Mouse (Mus musculus): ENCODE results near the gene Atl2. TPM values are rescaled to one million over a fixed set of nuclear protein-coding genes. Genes with fewer than 3 reads are reported as not detected.
A peak's percentile ranks its signal among the peaks of the same experiment; 100 is the strongest.

Atl2 gene
- total RNA-seq, 2 experiments from 2014 or later, result 49.9 to 56.0 TPM

DNA sequence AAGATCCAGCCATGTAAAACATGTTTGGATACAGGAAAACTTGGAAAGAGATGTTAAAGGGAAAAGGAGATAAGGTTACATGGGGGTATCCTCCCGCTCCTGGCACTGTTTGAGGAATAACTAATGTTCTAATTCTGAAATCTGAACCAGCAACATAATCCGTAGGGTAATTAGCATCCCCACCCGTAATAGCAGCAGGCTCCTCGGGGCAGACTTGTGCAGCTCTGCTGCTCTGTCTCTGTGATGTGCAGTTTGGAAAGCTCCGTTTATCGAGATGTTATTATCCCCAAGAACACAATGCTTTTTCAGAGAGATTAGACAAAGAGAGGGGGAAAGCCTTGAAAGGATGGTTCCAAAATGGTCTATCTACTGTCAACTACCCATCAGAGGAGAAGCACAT, 5.3 kb upstream of the Atl2 start:
- DNase-seq (ENCODE audit: low spot score in 2 of 2), result no peak

DNA sequence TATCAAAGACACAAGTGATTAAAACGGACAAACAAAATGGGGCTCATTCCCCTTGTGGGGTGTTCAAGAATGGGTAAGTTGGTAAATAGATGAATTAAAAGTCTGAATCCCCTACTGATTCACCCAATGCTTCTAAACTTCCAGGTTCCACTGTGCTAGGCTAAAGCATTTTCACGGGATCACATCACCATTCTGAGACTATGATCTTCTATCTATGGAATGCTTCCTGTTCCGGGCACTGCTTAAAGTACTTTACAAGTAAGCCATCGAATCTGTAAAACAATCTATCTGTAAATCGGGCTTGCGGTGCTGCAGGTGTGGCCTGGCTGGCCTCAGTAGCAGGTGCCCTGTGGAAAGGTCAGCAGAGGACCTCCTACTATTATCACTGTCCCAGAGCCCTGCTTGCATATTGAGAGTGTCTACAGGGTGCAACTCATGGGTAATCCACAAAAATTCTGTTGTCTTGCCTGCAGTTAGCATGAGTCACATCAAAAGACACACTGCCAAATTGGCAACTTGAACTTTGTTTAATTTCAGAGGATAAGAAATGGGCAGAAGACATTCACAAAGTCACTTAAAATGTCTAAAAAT, 2.3 kb upstream of the Atl2 start:
- no peak for DNase-seq (ENCODE audit: low spot score in 2 of 2)

DNA sequence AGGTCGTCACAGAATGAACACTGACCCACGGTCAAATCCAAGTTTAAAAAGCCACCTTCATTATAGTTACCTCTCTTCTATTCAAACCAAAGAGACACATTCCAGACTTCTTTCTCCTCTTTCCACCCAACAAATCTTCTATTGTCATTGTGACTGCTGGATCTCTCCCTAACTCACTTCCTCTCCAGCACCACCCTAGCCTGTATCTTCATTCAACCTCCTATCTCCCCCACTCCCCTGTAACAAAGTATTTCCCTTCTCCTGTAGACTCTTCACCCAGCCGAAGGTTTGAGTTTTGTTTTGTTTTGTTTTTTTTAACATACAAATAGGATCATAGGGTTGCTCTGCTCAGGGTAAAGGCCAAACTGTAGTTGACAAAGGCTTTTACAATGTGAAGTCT, 1.7 kb upstream of the Atl2 start:
- DNase-seq (ENCODE audit: low spot score in 2 of 2), result no peak

DNA sequence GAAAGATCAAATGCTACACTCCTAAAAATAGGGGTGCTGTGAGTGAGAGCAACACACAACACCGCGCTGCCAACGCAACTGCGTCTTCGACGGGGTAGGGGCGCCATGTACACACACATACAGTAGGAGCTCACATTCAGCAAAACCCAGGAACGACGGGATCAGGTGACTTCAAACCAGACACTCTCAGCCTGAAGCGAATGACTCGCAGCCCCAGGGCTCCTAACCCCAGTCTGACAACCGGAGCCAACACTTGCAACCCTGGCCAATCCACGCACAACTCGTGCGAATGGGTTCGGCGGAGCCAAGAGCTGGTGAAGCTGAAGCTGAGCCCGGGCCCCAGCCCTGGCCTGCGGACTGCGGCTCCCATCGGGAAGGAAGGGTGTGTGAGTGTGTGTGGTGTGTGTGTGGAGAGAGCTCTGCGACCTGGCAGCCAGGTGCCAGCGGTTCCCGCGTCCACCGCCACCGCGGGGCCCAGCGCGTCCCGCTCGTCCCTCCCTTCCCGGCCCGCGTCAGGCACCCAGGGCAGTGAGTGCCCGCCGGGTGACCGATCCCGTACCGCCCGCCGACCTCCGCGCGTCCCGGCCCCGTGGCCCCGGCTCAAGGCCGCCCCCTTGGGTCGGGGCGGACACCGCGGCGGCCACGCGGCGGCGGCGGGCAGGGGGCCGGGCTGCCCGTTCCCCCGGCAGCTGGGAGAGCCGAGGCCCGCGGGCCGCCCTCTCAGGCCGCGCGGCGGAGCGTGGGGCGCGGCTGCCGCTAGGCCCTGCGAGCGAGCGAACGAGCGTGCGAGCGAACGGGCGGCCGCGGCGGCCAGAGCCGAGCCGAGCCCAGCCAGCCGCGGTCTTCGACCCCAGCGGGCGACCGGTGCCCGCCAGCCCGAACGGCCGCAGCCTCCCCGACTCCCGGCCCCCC, 696 bp downstream of the Atl2 start:
- DNase-seq (ENCODE audit: low spot score in 2 of 2), result peak; percentile 30 to 76

DNA sequence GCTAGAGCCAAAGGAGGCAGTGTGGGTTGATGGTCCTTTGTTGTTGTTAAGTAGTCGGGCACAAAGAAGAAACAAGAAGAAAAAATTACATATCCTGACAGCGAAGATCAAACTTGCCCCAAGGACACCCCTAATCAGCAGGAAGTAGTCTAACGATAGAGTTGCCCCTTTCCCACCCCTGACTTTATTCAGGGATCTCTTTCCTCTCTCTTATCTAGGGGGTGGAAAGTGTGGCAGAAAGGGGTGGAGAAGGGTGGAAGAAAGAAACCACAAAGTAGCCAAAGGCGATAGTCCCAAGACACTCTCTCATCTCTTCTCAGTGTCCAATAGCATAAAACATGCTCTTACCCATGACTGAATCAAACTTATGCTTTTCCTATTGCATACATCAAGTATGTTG, 1.9 kb downstream of the Atl2 start:
- no peak for DNase-seq (ENCODE audit: low spot score in 2 of 2)

DNA sequence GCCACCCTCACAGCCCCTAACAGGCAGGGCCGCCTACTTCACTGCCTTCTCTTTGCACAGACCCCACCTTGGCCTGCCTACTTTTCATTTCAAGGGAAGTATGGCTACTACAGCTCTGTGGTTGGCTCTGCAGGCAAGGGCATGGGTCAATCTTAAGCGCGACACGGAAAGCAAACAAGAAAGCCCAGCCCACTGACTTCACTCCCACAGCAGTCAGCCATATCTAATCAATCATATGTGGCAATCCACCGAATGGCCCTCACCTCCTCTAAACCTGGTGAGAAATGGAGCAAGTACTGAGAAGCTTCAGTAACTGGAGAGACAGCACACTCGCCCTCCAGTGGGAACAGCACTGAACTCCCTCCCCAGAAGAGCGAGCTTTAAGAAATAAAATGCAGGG, 4.0 kb downstream of the Atl2 start:
- no peak for DNase-seq (ENCODE audit: low spot score in 2 of 2)

DNA sequence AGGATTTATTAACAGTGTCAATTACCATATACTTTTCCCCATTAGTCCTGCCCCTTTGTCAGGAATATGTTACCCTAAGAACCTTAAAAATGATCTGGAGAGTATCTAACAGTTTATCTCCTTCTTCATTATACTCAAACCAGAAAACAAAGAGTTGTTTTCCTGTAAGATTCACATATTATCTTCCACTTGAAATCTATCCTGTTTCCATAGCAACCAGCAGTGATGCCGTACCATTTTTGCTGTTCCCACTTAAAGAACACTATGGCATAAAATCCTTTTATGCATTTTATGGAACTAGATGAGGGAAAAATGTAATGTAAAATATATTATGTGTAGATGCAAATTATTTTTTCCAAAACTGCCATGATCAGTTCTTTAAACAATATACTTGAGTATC, 8.0 kb downstream of the Atl2 start:
- DNase-seq (ENCODE audit: low spot score in 2 of 2), result no peak

DNA sequence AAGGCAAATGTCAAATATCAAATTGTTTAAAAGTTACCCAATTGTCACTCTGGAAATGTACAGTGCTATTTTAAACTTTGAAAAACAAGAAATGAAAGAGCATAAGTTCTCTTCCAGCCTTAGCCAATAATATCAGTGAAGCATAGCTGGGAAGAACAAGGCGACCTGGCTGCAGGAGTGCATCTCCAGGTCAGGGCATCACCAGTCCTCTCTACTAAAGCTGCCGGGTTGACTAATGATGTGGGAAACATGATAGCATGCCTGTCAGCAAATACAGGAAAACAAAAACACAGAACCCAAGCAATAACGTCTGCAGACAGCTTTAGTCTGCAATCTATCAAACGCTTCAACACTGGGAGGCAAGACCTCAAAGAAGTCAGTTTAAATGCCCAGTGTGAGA, 12.7 kb downstream of the Atl2 start:
- DNase-seq (ENCODE audit: low spot score in 2 of 2), result no peak

DNA sequence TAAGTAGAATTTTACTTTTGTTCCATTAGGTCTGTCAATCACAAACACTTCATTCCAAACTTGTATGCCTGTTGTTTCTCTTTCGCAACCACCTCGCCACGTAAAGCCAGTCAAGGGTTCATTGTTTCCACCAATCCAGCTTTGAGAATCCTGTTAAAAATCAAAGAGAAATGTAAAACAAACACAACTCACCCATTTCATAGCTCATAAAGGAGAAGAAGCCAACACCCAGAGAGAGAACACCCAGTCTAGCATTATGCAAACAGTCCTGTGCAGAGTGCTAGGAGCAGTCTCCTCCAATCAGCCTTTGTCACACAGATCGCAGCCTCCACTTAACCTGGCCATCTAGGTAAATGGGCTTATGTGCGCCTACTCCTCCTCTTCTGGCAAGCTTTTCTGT, 30.9 kb downstream of the Atl2 start:
- DNase-seq (ENCODE audit: low spot score in 2 of 2), result no peak

DNA sequence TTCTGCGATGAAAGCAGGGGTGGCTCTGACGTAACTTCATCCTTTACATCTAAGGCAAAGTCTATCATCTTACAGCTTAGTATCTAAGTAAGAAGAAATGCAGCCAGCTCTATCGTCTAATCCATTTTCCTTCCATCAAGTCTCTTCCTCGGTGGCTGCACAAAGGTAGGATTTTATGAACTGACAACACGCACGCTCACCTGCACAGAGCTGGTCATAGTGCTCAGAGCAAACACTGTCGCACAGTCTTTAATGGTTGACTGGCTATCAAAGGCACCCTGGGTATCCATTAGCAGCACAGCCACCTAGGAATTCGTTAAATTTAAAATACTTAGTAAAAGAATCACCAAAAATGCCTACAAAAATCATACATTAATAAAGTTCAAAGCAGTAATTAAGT, 31.4 kb downstream of the Atl2 start:
- no peak for DNase-seq (ENCODE audit: low spot score in 2 of 2)

DNA sequence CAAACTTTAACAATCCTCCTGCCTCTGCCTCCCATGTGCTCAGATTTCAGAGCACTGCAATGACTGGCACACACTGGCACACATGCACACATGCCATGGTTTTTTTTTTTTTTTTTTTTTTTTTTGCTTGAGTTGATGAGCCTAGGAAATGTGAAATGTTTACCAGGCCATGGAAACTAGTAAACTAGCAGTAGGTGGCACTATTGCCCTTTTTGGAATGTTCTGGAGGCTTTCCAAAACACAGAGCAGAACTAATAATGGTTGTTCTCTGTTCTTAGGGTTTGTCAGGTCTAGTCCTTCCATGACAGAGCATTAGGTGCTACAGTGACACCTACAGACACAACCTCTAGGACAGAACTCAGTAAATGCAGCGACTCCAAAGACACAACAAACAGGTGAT, 33.9 kb downstream of the Atl2 start:
- DNase-seq (ENCODE audit: low spot score in 2 of 2), result peak in 1 of 2 experiments; percentile 32

DNA sequence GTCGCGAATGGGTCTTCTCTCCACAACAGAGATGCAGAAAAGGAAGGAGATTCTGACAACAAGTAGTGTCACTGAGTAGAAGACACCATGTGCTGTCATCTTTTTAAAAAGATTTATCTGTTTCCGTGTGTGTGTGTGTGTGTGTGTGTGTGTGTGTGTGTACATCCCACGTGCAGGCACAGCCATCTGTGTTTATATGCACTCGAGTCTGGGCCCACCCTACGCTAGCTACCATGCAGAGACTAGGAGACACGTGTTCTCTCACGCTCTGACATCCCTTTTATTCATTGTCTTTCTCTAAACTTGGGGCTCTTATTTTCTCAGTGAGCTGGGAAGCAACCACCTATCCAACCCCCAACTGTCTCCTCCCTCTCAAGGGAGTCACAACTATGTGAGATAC, 40.4 kb downstream of the Atl2 start:
- DNase-seq (ENCODE audit: low spot score in 2 of 2), result peak; percentile 15 to 75

DNA sequence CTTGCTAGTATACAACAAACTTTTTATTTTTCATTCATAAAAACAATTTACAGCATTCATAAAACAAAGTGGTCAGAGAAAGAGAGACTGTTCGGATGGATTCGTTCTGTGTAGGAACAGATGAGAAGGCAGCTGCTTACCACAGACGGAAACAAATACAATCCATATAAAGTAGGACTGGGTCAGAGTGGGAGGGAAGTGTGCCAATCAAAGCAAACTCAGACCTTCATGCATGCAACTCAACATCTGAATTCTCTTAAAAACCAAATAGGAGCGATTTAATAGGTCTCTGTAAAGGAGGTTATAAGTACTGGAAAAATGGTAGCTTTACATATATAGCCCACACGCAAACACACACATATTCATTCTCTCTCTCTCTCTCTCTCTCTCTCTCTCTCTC, 47.5 kb downstream of the Atl2 start:
- DNase-seq (ENCODE audit: low spot score in 2 of 2), result no peak

DNA sequence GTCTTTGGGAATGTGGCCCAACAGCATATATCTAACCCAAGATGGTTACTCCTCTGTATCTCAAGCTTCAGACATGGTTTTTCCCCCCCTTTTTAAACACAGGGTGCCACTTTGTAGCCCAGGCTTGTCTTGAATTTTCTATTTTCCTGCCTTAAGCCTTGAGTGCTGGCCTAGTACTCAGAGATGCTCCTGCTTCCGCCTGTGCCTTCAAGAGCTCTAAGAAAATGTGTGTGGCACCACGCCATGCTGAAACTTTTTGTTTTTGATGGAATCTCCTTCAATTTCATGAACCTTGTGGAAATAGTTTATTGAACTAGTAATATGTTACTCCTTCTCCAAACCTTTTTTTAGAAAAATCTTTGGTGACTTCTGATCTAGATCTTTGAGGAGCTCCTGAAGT, 49.7 kb downstream of the Atl2 start:
- no peak for DNase-seq (ENCODE audit: low spot score in 2 of 2)

DNA sequence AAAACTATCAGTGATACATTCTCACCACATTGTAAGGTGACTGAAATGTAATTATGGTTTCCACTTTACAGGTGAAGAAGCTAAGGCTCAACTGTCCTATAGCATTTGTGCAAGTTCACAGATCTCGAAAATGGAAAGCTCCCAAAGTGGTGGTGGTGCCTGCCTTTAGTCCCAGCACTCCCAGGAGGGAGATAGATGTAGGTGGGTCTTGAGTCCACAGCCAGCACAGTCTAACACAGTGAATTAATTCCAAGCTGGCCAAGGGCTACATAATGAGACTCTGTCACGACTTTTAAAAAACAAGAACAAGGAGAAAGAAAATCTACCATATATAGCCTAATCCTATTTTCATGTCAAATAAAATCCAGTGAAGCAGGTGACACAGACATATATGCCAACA, 50.2 kb downstream of the Atl2 start:
- DNase-seq (ENCODE audit: low spot score in 2 of 2), result no peak

DNA sequence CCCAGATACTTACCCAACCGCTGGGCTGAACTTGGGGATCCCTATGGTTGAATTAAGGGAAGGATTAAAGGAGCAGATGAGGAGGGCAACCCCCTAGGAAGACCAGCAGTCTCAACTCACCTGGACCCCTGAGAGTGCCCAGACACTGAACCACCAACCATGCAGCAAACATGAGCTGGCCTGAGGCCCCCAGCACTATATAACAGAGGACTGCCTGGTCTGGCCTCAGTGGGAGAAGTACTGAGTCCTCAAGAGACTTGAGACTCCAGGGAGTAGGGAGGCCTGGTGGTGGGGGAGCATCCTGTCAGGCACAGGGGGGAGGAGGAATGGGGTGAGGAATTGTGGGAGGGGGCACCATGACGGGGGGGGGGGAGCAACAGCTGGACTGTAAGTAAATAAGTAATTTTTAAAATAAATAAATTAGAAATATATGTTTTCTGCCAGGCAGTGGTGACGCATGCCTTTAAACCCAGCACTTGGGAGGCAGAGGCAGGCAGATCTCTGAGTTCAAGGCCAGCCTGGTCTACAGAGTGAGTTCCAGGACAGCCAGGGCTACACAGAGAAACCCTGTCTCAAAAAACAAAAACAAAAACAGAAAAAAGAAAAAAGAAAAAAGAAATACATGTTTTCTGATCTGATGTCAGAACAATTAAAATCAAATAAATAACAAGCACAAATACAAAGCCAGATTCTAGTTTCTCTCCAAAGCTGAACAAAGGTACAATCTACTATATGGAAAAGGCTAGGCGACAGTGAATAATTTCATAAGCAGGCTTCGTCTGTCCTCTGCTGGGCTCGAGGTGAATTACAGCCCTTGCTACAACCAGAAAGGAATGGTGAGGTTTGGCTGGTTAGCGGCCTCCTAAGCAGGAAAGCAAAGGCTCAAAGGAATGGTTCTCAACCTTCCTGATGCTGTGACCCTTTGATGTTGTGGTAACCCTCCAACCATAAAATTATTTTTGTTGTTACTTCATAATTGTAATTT, 55.4 kb downstream of the Atl2 start:
- DNase-seq (ENCODE audit: low spot score in 2 of 2), result peak; percentile 38 to 82

DNA sequence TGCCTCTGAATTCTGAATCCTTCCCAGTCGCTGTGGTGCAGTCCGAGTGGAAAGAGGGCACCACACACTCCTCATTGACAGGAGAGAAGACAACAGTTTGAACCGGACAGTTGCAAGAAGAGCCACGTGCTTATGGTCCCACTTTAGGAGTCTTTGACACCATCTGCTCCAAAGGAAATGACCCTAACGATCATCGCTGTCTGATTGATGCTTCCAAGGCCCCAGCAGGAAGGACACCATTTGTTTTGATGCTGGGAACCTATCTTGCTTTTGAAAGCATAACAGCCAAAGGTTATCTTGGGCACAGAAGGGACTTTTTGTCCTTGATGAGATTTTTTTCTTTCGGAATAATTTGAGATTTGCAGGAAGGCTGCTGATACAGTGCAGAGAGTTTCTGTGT, 58.9 kb downstream of the Atl2 start:
- no peak for DNase-seq (ENCODE audit: low spot score in 2 of 2)

DNA sequence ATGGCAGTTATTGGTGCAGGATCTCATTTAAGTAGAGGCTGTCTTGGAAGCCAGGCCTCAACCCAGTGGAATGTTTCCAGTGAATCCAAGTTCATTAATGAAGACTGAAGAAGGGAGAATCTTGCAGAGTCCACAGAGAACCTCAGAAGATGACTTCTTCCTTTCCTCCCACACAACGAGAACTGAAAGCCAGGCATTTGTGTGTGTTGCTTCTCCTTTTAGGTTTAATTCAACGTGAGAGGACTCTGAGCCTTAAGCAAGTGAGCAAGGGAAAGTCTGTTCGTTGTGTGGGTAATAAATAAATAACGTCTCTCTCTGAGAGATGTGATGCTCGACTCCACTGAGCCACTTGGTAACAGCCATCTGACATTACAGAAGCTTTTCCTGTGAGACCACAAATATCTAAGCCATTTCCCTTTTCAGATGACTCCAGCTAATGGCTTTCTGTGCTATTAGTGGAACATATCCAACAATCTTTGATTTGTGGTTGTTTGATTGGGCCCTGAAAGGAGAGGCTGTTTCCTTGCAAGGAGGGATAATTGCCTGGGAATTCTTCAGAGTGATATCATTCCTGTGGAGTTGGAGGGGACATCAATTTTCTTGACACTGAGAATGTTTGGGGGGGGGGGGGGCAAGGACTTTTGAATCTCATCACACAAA, 60.1 kb downstream of the Atl2 start:
- no peak for DNase-seq (ENCODE audit: low spot score in 2 of 2)

DNA sequence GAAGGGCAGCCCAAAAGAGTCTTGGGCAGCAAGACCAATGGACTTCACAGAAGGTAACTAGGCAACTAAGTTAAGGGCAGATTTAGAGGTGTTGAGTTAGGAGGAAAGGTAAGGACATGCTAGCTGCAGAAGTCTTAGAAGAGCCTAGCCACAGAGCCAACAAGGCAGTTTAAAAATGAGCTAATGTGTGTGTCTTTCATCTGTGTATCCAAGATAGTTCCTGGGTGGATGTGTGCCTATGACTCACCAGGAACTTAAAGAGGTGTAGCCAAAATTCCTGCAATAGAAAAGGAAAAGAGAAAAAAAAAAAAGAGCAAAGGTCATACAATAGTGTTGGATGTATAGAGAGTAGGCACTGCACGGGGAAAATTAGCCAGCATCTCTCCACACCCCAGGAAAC, 63.6 kb downstream of the Atl2 start:
- no peak for DNase-seq (ENCODE audit: low spot score in 2 of 2)

DNA sequence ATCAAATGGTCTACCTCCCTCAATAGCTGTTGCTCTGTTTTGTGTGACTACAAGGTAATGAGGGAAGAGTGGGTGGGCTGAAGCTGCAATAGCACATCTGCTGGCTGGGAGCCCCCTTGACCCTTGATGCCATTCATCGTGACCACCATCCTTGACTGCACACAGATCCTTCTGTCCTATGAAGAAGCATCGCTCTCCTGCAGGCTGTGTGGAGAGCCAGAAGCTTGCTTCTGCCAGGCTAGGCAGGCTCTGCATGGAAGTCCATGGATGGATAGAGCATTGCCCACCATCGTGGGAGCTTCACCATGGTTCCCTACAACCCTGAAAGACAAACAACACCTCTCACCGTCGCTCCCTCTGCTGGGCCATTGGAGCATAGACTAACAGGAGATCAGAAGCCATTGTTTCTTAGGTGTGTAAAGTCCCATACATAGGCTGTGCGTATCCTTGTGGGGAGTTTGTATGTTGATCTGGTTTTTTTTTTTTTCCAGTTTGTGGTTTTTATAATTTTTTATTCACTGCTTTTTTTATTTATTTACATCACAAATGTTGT, 69.4 kb downstream of the Atl2 start:
- no peak for DNase-seq (ENCODE audit: low spot score in 2 of 2)

All from layer of hippocampus, adult 18-20 months (tissue).